Mouse (Mus musculus) forebrain, embryonic 11.5 days (tissue): ENCODE measurements at regions not wholly inside any gene's neighbourhood (a gene's known extent, or its start where the extent isn't known, plus 50 kb on each side); places are given as distances from the start of the nearest gene placed in this dataset.
A peak's percentile ranks its signal among the peaks of the same experiment; 100 is the strongest.
"Not testable (repeated sequence)": the region's sequence is repeated elsewhere in the genome, so short reads cannot be mapped to it uniquely, and the experiment has no call there.

Experiments
- ATAC-seq: fragments of 200-750 bp; cut with Nextera tagmentation; replicated peaks from 2 replicates; pipeline ENCODE4 v1.8.0; 2017; ENCODE audit warnings: moderate TSS enrichment; ENCODE audit not compliant: low FRiP score
- DNase-seq: peaks from one replicate; pipeline ENCODE4 v3.0.0-alpha.2; 2017; ENCODE audit warnings: low spot score
- H3K27ac ChIP-seq: fragments of 300-500 bp; sonication (generic); 2 replicates; pipeline ENCODE4 v1.5.1; 2014; ENCODE audit warnings: low read depth, low read length
- H3K27me3 ChIP-seq: fragments of 300-500 bp; sonication (generic); 2 replicates; pipeline ENCODE4 v1.6.1; 2014; ENCODE audit warnings: mild to moderate bottlenecking, low read length, mixed read lengths; ENCODE audit not compliant: control insufficient read depth, insufficient read depth
- H3K36me3 ChIP-seq: fragments of 300-500 bp; sonication (generic); 2 replicates; pipeline ENCODE4 v1.6.1; 2014; ENCODE audit warnings: mild to moderate bottlenecking, low read length, moderate library complexity, mixed read lengths; ENCODE audit not compliant: control insufficient read depth, insufficient read depth
- H3K4me1 ChIP-seq: fragments of 300-500 bp; sonication (generic); replicated peaks from 2 replicates; pipeline ENCODE4 v1.6.1; 2014; ENCODE audit warnings: low read length, mixed read lengths; ENCODE audit not compliant: control insufficient read depth, insufficient read depth
- H3K4me2 ChIP-seq: fragments of 300-500 bp; sonication (generic); 2 replicates; pipeline ENCODE4 v1.6.1; 2014; ENCODE audit warnings: low read depth, mild to moderate bottlenecking, low read length, moderate library complexity, mixed read lengths; ENCODE audit not compliant: severe bottlenecking
- H3K4me3 ChIP-seq: fragments of 300-500 bp; sonication (generic); 2 replicates; pipeline ENCODE4 v1.5.1; 2014; ENCODE audit warnings: low read depth, low read length
- H3K9ac ChIP-seq: fragments of 300-500 bp; sonication (generic); 2 replicates; pipeline ENCODE4 v1.6.1; 2014; ENCODE audit warnings: low read length
- H3K9me3 ChIP-seq: fragments of 300-500 bp; sonication (generic); 2 replicates; pipeline ENCODE4 v1.6.1; 2016; ENCODE audit warnings: low read length, mixed read lengths; ENCODE audit not compliant: control insufficient read depth
- WGBS: fragments of 180-500 bp; shearing (Covaris S2); extraction: QIAGEN DNeasy Blood & Tissue Kit; methylation state at CpG from one replicate; pipeline ENCODE4 v1.1.7; 2014; 5-methylcytosine and 5-hydroxymethylcytosine counted together

- DNase-seq: peak; percentile 71
- ATAC-seq: peak; percentile 86
- WGBS: 12% methylated on average over 6 of the region's 6 CpGs
- Histone ChIP-seq H3K27me3 (peaks cover 5% of the 10 kb centered on the region; the same call in 1 of the 2 replicates), H3K27ac (no peak overlapping the region), H3K4me2 (no peak overlapping the region), H3K9me3 (no peaks in the 10 kb centered on the region), H3K9ac (no peak overlapping the region), H3K4me1 (no peaks in the 10 kb centered on the region), H3K4me3 (no peak overlapping the region), H3K36me3 (no peaks in the 10 kb centered on the region)
Observed at GRCm38 (mm10) chr11:40469080-40469705, 225.8 kb downstream of the Mat2b start.

- peak; percentile 94 for ATAC-seq
- 32% methylated on average over 6 of the region's 6 CpGs for WGBS
- Histone ChIP-seq H3K4me3 (no peak overlapping the region), H3K27ac (no peak overlapping the region), H3K4me2 (no peak overlapping the region), H3K9me3 (no peaks in the 10 kb centered on the region), H3K4me1 (no peaks in the 10 kb centered on the region), H3K36me3 (no peaks in the 10 kb centered on the region), H3K9ac (no peak overlapping the region), H3K27me3 (peaks cover 31% of the 10 kb centered on the region)
- DNase-seq: peak; percentile 58
Observed at GRCm38 (mm10) chr11:40456571-40456970, 238.4 kb downstream of the Mat2b start.

GRCm38 (mm10) chr11:40454994-40455393 is 240.0 kb downstream of the Mat2b start:
- H3K27me3 ChIP-seq: peaks cover 33% of the 10 kb centered on the region
- ATAC-seq: peak; percentile 42
- not testable (repeated sequence) for H3K4me3 ChIP-seq, DNase-seq, H3K27ac ChIP-seq, H3K36me3 ChIP-seq, H3K9ac ChIP-seq, H3K4me1 ChIP-seq, H3K4me2 ChIP-seq, H3K9me3 ChIP-seq

- ATAC-seq: no peak
- no peak overlapping the region for H3K27ac ChIP-seq
- no peak for DNase-seq
- 85% methylated on average over 2 of the region's 2 CpGs for WGBS
- H3K36me3 ChIP-seq: no peaks in the 10 kb centered on the region
- H3K4me3 ChIP-seq: no peak overlapping the region
- H3K4me1 ChIP-seq: no peaks in the 10 kb centered on the region
- peaks cover 8% of the 10 kb centered on the region; the same call in 1 of the 2 replicates for H3K27me3 ChIP-seq
- no peak overlapping the region for H3K4me2 ChIP-seq
- H3K9ac ChIP-seq: no peak overlapping the region
- H3K9me3 ChIP-seq: no peaks in the 10 kb centered on the region
Observed at GRCm38 (mm10) chr11:40446846-40447245, 248.2 kb downstream of the Mat2b start.

GRCm38 (mm10) chr11:40434002-40434401 is 261.0 kb downstream of the Mat2b start:
- no peak overlapping the region for H3K9ac ChIP-seq
- no peak for DNase-seq
- H3K4me1 ChIP-seq: no peaks in the 10 kb centered on the region
- WGBS: 29% methylated on average over 1 of the region's 1 CpGs
- H3K4me2 ChIP-seq: no peak overlapping the region
- H3K27me3 ChIP-seq: no peaks in the 10 kb centered on the region; the same call in 1 of the 2 replicates
- no peaks in the 10 kb centered on the region for H3K36me3 ChIP-seq
- H3K27ac ChIP-seq: no peak overlapping the region
- H3K9me3 ChIP-seq: no peaks in the 10 kb centered on the region
- ATAC-seq: peak; percentile 7; the same call in 1 of the 2 replicates
- H3K4me3 ChIP-seq: no peak overlapping the region

GRCm38 (mm10) chr11:40428858-40429257 is 266.1 kb downstream of the Mat2b start:
- no peaks in the 10 kb centered on the region; the same call in 1 of the 2 replicates for H3K27me3 ChIP-seq
- H3K4me2 ChIP-seq: no peak overlapping the region
- DNase-seq: no peak
- 88% methylated on average over 2 of the region's 2 CpGs for WGBS
- H3K36me3 ChIP-seq: no peaks in the 10 kb centered on the region
- ATAC-seq: no peak
- no peaks in the 10 kb centered on the region for H3K4me1 ChIP-seq
- H3K9ac ChIP-seq: no peak overlapping the region
- H3K4me3 ChIP-seq: no peak overlapping the region
- no peaks in the 10 kb centered on the region for H3K9me3 ChIP-seq
- no peak overlapping the region for H3K27ac ChIP-seq

GRCm38 (mm10) chr11:40424316-40424715 is 270.7 kb downstream of the Mat2b start:
- DNase-seq: no peak
- no peak overlapping the region for H3K4me2 ChIP-seq
- ATAC-seq: no peak
- no peaks in the 10 kb centered on the region for H3K9me3 ChIP-seq
- H3K4me1 ChIP-seq: no peaks in the 10 kb centered on the region
- 75% methylated on average over 3 of the region's 3 CpGs for WGBS
- H3K9ac ChIP-seq: no peak overlapping the region
- no peak overlapping the region for H3K27ac ChIP-seq
- no peak overlapping the region for H3K4me3 ChIP-seq
- no peaks in the 10 kb centered on the region for H3K36me3 ChIP-seq
- no peaks in the 10 kb centered on the region for H3K27me3 ChIP-seq

GRCm38 (mm10) chr11:40407571-40407970 is 287.4 kb downstream of the Mat2b start:
- no peak overlapping the region for H3K9ac ChIP-seq
- ATAC-seq: no peak
- H3K4me3 ChIP-seq: no peak overlapping the region
- H3K27me3 ChIP-seq: no peaks in the 10 kb centered on the region
- H3K4me1 ChIP-seq: no peaks in the 10 kb centered on the region
- H3K4me2 ChIP-seq: no peak overlapping the region
- H3K36me3 ChIP-seq: no peaks in the 10 kb centered on the region
- no peak for DNase-seq
- H3K9me3 ChIP-seq: no peaks in the 10 kb centered on the region
- H3K27ac ChIP-seq: no peak overlapping the region

- no peak overlapping the region for H3K27ac ChIP-seq
- no peaks in the 10 kb centered on the region for H3K27me3 ChIP-seq
- no peaks in the 10 kb centered on the region for H3K4me1 ChIP-seq
- no peaks in the 10 kb centered on the region for H3K9me3 ChIP-seq
- ATAC-seq: no peak
- H3K4me3 ChIP-seq: no peak overlapping the region
- WGBS: 89% methylated on average over 1 of the region's 1 CpGs
- H3K4me2 ChIP-seq: no peak overlapping the region
- no peak for DNase-seq
- no peaks in the 10 kb centered on the region for H3K36me3 ChIP-seq
- no peak overlapping the region for H3K9ac ChIP-seq
Observed at GRCm38 (mm10) chr11:40402249-40402648, 292.8 kb downstream of the Mat2b start.
